21 mouse cellular contexts compared by ENCODE assay signal in the genomic region with DNA sequence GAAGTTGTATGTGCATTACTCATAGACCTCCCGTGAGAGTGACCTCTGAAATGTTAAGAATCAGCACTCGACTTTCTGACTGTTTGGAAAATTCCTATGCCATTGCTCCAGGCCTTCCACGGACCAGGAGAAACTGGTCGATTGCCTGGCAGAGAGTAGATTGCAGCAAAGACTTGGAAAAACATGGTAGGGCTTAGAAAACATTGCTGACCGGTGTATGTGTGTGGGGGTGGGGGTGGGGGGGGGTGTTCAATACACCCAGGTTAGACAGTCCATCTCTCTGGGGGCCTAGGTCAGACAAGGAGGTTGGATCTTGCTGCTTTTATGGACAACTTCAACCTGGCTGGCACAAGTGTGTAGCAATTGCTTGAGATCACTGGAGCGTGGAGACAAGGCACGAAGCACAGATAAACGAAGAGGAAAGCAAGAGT. TPM values are rescaled to one million over a fixed set of nuclear protein-coding genes. Genes with fewer than 3 reads are reported as not detected.
DNase-seq lines count a peak whose midpoint lies in the region; ATAC-seq and TF ChIP-seq lines count a peak whose summit lies in the region.
"Had no signal": no experiment of that assay in that cellular context is flagged by ENCODE, and none has a peak within 500 bp of the region (broad histone marks: within the 10 kb centered on the region; RNA-seq: fewer than 3 reads in every experiment).

No protein-coding gene starts in this region.

- no peaks in the 10 kb centered on the region for H3K9me3 ChIP-seq in embryonic facial prominence, embryonic 14.5 days (ENCODE audit: control insufficient read depth, low read length)
- no peaks in the 10 kb centered on the region for H3K9me3 ChIP-seq in embryonic facial prominence, embryonic 10.5 days
- no peaks in the 10 kb centered on the region for H3K9me3 ChIP-seq in kidney, embryonic 14.5 days (ENCODE audit: control insufficient read depth, low read length)
- H3K9me3 ChIP-seq: forebrain, embryonic 12.5 days; neural tube, embryonic 13.5 days had no signal

- DNase-seq in embryonic facial prominence, embryonic 14.5 days (ENCODE audit: low spot score), result peak; percentile 24
- DNase-seq in embryonic facial prominence, embryonic 10.5 days (ENCODE audit: low spot score), result no peak
- DNase-seq in kidney, postnatal 36 days, result peak; percentile 48 to 59
- no peak for DNase-seq in left cerebral cortex, postnatal 14 days (ENCODE audit: low spot score in 2 of 2)
- DNase-seq in embryo, embryonic 10.5 days (ENCODE audit: low spot score), result no peak
- no peak for DNase-seq in heart, postnatal 10 days
- DNase-seq: cerebellum, postnatal 14 days; embryo, embryonic 11 days; gastrocnemius, postnatal 14 days; left cerebral cortex, postnatal 4 days; liver; lung, postnatal 10 days; midbrain, embryonic 14.5 days; thymus, postnatal 25 days had no signal

- no peak overlapping the region for H3K9ac ChIP-seq in embryonic facial prominence, embryonic 14.5 days (ENCODE audit: low read depth, low read length)
- no peak overlapping the region for H3K9ac ChIP-seq in kidney, embryonic 14.5 days (ENCODE audit: low read depth, low read length)
- H3K9ac ChIP-seq: forebrain, embryonic 12.5 days; neural tube, embryonic 13.5 days had no signal

- 65% methylated on average over 8 of the region's 8 CpGs for WGBS in embryonic facial prominence, embryonic 14.5 days
- 74% methylated on average over 8 of the region's 8 CpGs for WGBS in embryonic facial prominence, embryonic 10.5 days
- 46% methylated on average over 8 of the region's 8 CpGs for WGBS in kidney, embryonic 14.5 days

- intact Hi-C loops in left cerebral cortex, postnatal 14 days (cut with DNase I), result no loop called here
- intact Hi-C loops in heart, postnatal 10 days (cut with DNase I), result no loop called here

- no peak for TF ChIP-seq POLR2A in embryonic fibroblast, embryonic 13.5 days (IDR thresholded peaks at IDR 0.05; ENCODE audit: low read depth, low read length)

- TF ChIP-seq CTCF in embryonic fibroblast, embryonic 13.5 days (IDR thresholded peaks at IDR 0.05; ENCODE audit: borderline replicate concordance, insufficient read depth, low read length), result no peak

- no peak overlapping the region for H3K4me2 ChIP-seq in embryonic facial prominence, embryonic 14.5 days (ENCODE audit: low read depth, low read length)
- H3K4me2 ChIP-seq in kidney, embryonic 14.5 days (replicated peaks; ENCODE audit: low read depth, low read length), result no peak overlapping the region
- H3K4me2 ChIP-seq: forebrain, embryonic 12.5 days; neural tube, embryonic 13.5 days had no signal

- no peak overlapping the region for H3K4me3 ChIP-seq in embryonic facial prominence, embryonic 14.5 days (ENCODE audit: low read depth, low read length)
- H3K4me3 ChIP-seq in embryonic facial prominence, embryonic 10.5 days, result no peak overlapping the region
- no peak overlapping the region for H3K4me3 ChIP-seq in embryonic fibroblast, embryonic 13.5 days (ENCODE audit: insufficient read depth, low read length)
- H3K4me3 ChIP-seq in kidney, embryonic 14.5 days (ENCODE audit: low read length), result no peak overlapping the region
- H3K4me3 ChIP-seq: forebrain, embryonic 12.5 days; megakaryocyte, embryonic 14.5 days; neural tube, embryonic 13.5 days had no signal

- no peak overlapping the region for H3K27ac ChIP-seq in embryonic facial prominence, embryonic 14.5 days (replicated peaks; ENCODE audit: low read depth, low read length)
- no peak overlapping the region for H3K27ac ChIP-seq in embryonic facial prominence, embryonic 10.5 days (replicated peaks)
- H3K27ac ChIP-seq in embryonic fibroblast, embryonic 13.5 days (ENCODE audit: insufficient read depth, low read length), result peak overlapping the region; percentile 66
- H3K27ac ChIP-seq in kidney, embryonic 14.5 days (ENCODE audit: low read depth, low read length), result peak overlapping the region; percentile 59; the same call in 1 of the 2 replicates
- H3K27ac ChIP-seq: forebrain, embryonic 12.5 days; neural tube, embryonic 13.5 days had no signal

- ATAC-seq in embryonic facial prominence, embryonic 14.5 days (ENCODE audit: low read depth), result no peak
- ATAC-seq in kidney, embryonic 14.5 days (ENCODE audit: low FRiP score, low TSS enrichment), result peak; percentile 64; the same call in 1 of the 2 replicates

- no peaks in the 10 kb centered on the region for H3K36me3 ChIP-seq in embryonic facial prominence, embryonic 14.5 days (ENCODE audit: control insufficient read depth, insufficient read depth, low read length)
- H3K36me3 ChIP-seq in embryonic facial prominence, embryonic 10.5 days (replicated peaks), result no peaks in the 10 kb centered on the region
- H3K36me3 ChIP-seq in kidney, embryonic 14.5 days (ENCODE audit: control insufficient read depth, insufficient read depth, low read length), result no peaks in the 10 kb centered on the region
- H3K36me3 ChIP-seq: forebrain, embryonic 12.5 days; neural tube, embryonic 13.5 days had no signal

- peaks cover 7% of the 10 kb centered on the region; the same call in 1 of the 2 replicates for H3K4me1 ChIP-seq in embryonic facial prominence, embryonic 14.5 days (ENCODE audit: control insufficient read depth, insufficient read depth, low read length)
- H3K4me1 ChIP-seq in embryonic facial prominence, embryonic 10.5 days, result peaks cover 1% of the 10 kb centered on the region; the same call in 1 of the 2 replicates
- H3K4me1 ChIP-seq in embryonic fibroblast, embryonic 13.5 days (ENCODE audit: control insufficient read depth, insufficient read depth, low read length), result no peaks in the 10 kb centered on the region; the same call in 1 of the 2 replicates
- H3K4me1 ChIP-seq in kidney, embryonic 14.5 days (ENCODE audit: control insufficient read depth, insufficient read depth, low read length), result no peaks in the 10 kb centered on the region
- H3K4me1 ChIP-seq: forebrain, embryonic 12.5 days; neural tube, embryonic 13.5 days had no signal

- no peaks in the 10 kb centered on the region for H3K27me3 ChIP-seq in embryonic facial prominence, embryonic 14.5 days (replicated peaks; ENCODE audit: control insufficient read depth, insufficient read depth, low read length)
- no peaks in the 10 kb centered on the region for H3K27me3 ChIP-seq in embryonic facial prominence, embryonic 10.5 days (replicated peaks; ENCODE audit: low read depth, poor library complexity, severe bottlenecking)
- no peaks in the 10 kb centered on the region for H3K27me3 ChIP-seq in kidney, embryonic 14.5 days (ENCODE audit: control insufficient read depth, insufficient read depth, low read length)
- H3K27me3 ChIP-seq: forebrain, embryonic 12.5 days; megakaryocyte, embryonic 14.5 days; neural tube, embryonic 13.5 days had no signal

RNA-seq across cellular contexts. Expression of a gene that starts 23.2 kb away (rescaled TPM):
- 20.2 and 29.3 TPM in 2 replicates for polyA plus RNA-seq in embryonic facial prominence, embryonic 14.5 days (2014; fragmentation: Nextera tagmentation; extraction: Ambion mirVana)
- 0.20 TPM in 1 of 2 replicates, not detected in the other for polyA plus RNA-seq in embryonic facial prominence, embryonic 10.5 days (2016; fragmentation: Nextera tagmentation; extraction: Ambion mirVana)
- polyA plus RNA-seq in embryonic fibroblast, embryonic 13.5 days (2011; ENCODE audit: insufficient read length, low read depth, missing spikeins), result not detected in 2 replicates
- polyA plus RNA-seq in kidney, embryonic 14.5 days (2014; fragmentation: Nextera tagmentation; extraction: Ambion mirVana), result not detected in 2 replicates
- 10 to 100 TPM in 1 of 2 experiments, 1 to 10 TPM in 1; 9.8 to 14.5 TPM for total RNA-seq in left cerebral cortex, postnatal 14 days (2021)
- total RNA-seq in heart, postnatal 10 days (2021), result 10 to 100 TPM; 16.0 to 17.0 TPM
- polyA plus RNA-seq: C2C12; hindbrain, embryonic 11.5 days had no signal

Comparison
In these comparisons a context has a peak if more than half of its experiments do, and no peak if none do; other contexts are left out.
1. DNase-seq: peak in embryonic facial prominence, embryonic 14.5 days (single experiment) and kidney, postnatal 36 days (2 of 2); none in embryonic facial prominence, embryonic 10.5 days (single experiment), left cerebral cortex, postnatal 14 days (0 of 2), embryo, embryonic 10.5 days (single experiment) and heart, postnatal 10 days (0 of 2).
2. RNA of a gene that starts 23.2 kb away (polyA plus RNA-seq): 20.2 to 29.3 TPM in embryonic facial prominence, embryonic 14.5 days; not detected in embryonic fibroblast, embryonic 13.5 days, 0.20 TPM in embryonic facial prominence, embryonic 10.5 days and not detected in kidney, embryonic 14.5 days; every median in the first group is over 10 times any median in the second.
3. H3K27ac ChIP-seq: peak in embryonic fibroblast, embryonic 13.5 days (single experiment) and kidney, embryonic 14.5 days (single experiment); none in embryonic facial prominence, embryonic 14.5 days (single experiment) and embryonic facial prominence, embryonic 10.5 days (single experiment).